Mouse (Mus musculus) kidney, adult 2 months (tissue): ENCODE results near the gene Chaf1a.

Source experiments
- CTCF ChIP-seq: fragments of 200-500 bp; conservative IDR thresholded peaks from 2 replicates; pipeline ENCODE4 v1.5.1; 2011; ENCODE audit warnings: low read depth, mild to moderate bottlenecking, control low read depth, low read length, moderate library complexity, mixed read lengths; ENCODE audit not compliant: insufficient read depth, insufficient read length
- POLR2A ChIP-seq: fragments of 200-500 bp; IDR thresholded peaks from one replicate; pipeline ENCODE4 v1.6.1; 2011; ENCODE audit warnings: low read depth, low read length, control low read depth

- TF ChIP-seq CTCF, result no peak
- no peak for TF ChIP-seq POLR2A
Observed at GRCm38 (mm10) chr17:56008356-56009087, 31.7 kb upstream of the Chaf1a start.
